ENCODE assay signal across 9 mouse cellular contexts in genomic region chr11:115904956-115905790, GRCm38 (mm10). TPM values are rescaled to one million over a fixed set of nuclear protein-coding genes. Genes with fewer than 3 reads are reported as not detected.
DNase-seq lines count a peak whose midpoint lies in the region; ATAC-seq and TF ChIP-seq lines count a peak whose summit lies in the region.
"Had no signal": no experiment of that assay in that cellular context is flagged by ENCODE, and none has a peak within 500 bp of the region (broad histone marks: within the 10 kb centered on the region; RNA-seq: fewer than 3 reads in every experiment).

No protein-coding gene starts in this region.

- H3K36me3 ChIP-seq in embryonic facial prominence, embryonic 10.5 days (replicated peaks) = peaks cover 29% of the 10 kb centered on the region; the same call in 1 of the 2 replicates
- peaks cover 6% of the 10 kb centered on the region; the same call in 1 of the 2 replicates for H3K36me3 ChIP-seq in kidney, embryonic 16.5 days (ENCODE audit: insufficient read depth, low read length)
- no peaks in the 10 kb centered on the region for H3K36me3 ChIP-seq in lung, postnatal 0 days (ENCODE audit: insufficient read depth, low read length)

- peak overlapping the region; percentile 25 for H3K4me3 ChIP-seq in embryonic facial prominence, embryonic 10.5 days
- no peak overlapping the region for H3K4me3 ChIP-seq in kidney, embryonic 16.5 days (ENCODE audit: low read length)
- H3K4me3 ChIP-seq in lung, postnatal 0 days (ENCODE audit: low read depth, low read length) = no peak overlapping the region

- peak overlapping the region; percentile 70 for H3K27ac ChIP-seq in embryonic facial prominence, embryonic 10.5 days (replicated peaks)
- H3K27ac ChIP-seq in kidney, embryonic 16.5 days (ENCODE audit: low read length) = peak overlapping the region; percentile 93
- peak overlapping the region; percentile 62; the same call in 1 of the 2 replicates for H3K27ac ChIP-seq in lung, postnatal 0 days (ENCODE audit: low read length)

- peak; percentile 60 for ATAC-seq in kidney, embryonic 16.5 days (ENCODE audit: low FRiP score, low TSS enrichment)
- ATAC-seq in lung, postnatal 0 days = peak; percentile 29
- no peak for ATAC-seq in erythroblast, adult 5-6 weeks (replicated peaks; ENCODE audit: low FRiP score, poor library complexity, severe bottlenecking)

- WGBS in embryonic facial prominence, embryonic 10.5 days = 44% methylated on average over 16 of the region's 16 CpGs
- 35% methylated on average over 16 of the region's 16 CpGs for WGBS in kidney, embryonic 16.5 days
- WGBS in lung, postnatal 0 days = 56% methylated on average over 16 of the region's 16 CpGs

- H3K9me3 ChIP-seq in embryonic facial prominence, embryonic 10.5 days = no peaks in the 10 kb centered on the region
- no peaks in the 10 kb centered on the region for H3K9me3 ChIP-seq in kidney, embryonic 16.5 days (ENCODE audit: low read length)
- H3K9me3 ChIP-seq in lung, postnatal 0 days (ENCODE audit: low read length) = no peaks in the 10 kb centered on the region

- H3K4me2 ChIP-seq in kidney, embryonic 16.5 days (replicated peaks; ENCODE audit: low read depth, low read length) = peak overlapping the region; percentile 16; the same call in 1 of the 2 replicates
- H3K4me2 ChIP-seq in lung, postnatal 0 days (replicated peaks; ENCODE audit: low read depth, low read length) = no peak overlapping the region

- peak; percentile 36 for DNase-seq in layer of hippocampus, adult 11-12 months (ENCODE audit: low spot score)
- no peak for DNase-seq in layer of hippocampus, adult 9-10 months (ENCODE audit: low spot score)
- peak; percentile 56 for DNase-seq in embryonic facial prominence, embryonic 10.5 days (ENCODE audit: low spot score)
- DNase-seq in lung, postnatal 0 days (ENCODE audit: low spot score) = peak; percentile 67
- no peak for DNase-seq in cerebellum, postnatal 36 days
- DNase-seq in spleen, postnatal 10 days (ENCODE audit: low spot score in 2 of 2) = no peak

- H3K4me1 ChIP-seq in embryonic facial prominence, embryonic 10.5 days = peaks cover 57% of the 10 kb centered on the region
- peaks cover 59% of the 10 kb centered on the region for H3K4me1 ChIP-seq in kidney, embryonic 16.5 days (ENCODE audit: insufficient read depth, low read length)
- peaks cover 40% of the 10 kb centered on the region for H3K4me1 ChIP-seq in lung, postnatal 0 days (ENCODE audit: insufficient read depth, low read depth, low read length)

- TF ChIP-seq CTCF in lung, postnatal 0 days (IDR thresholded peaks at IDR 0.05) = peak; percentile 36

- no peak for TF ChIP-seq EP300 in lung, postnatal 0 days (IDR thresholded peaks at IDR 0.05)

- H3K9ac ChIP-seq in kidney, embryonic 16.5 days (replicated peaks; ENCODE audit: low read length) = peak overlapping the region; percentile 45
- no peak overlapping the region for H3K9ac ChIP-seq in lung, postnatal 0 days (replicated peaks; ENCODE audit: low read depth)

- H3K27me3 ChIP-seq in embryonic facial prominence, embryonic 10.5 days (replicated peaks; ENCODE audit: low read depth, poor library complexity, severe bottlenecking) = no peaks in the 10 kb centered on the region
- H3K27me3 ChIP-seq in kidney, embryonic 16.5 days (ENCODE audit: insufficient read depth, low read length) = no peaks in the 10 kb centered on the region
- H3K27me3 ChIP-seq in lung, postnatal 0 days (replicated peaks; ENCODE audit: insufficient read depth, low read length) = no peaks in the 10 kb centered on the region

RNA-seq across cellular contexts. Expression of gene Smim5, which starts 5.4 kb away (rescaled TPM):
- polyA plus RNA-seq in embryonic facial prominence, embryonic 10.5 days (2016; fragmentation: Nextera tagmentation; extraction: Ambion mirVana) = 1.5 and 1.8 TPM in 2 replicates
- polyA plus RNA-seq in kidney, embryonic 16.5 days (2015; fragmentation: Nextera tagmentation; extraction: Ambion mirVana) = 4.7 and 5.0 TPM in 2 replicates
- 25.8 and 27.6 TPM in 2 replicates for polyA plus RNA-seq in lung, postnatal 0 days (2015; fragmentation: Nextera tagmentation; extraction: Ambion mirVana)
- total RNA-seq in erythroblast, adult 5-6 weeks (2015; ENCODE audit: low replicate concordance) = 14.2 and 17.9 TPM in 2 replicates
- 17.1 and 19.2 TPM in 2 replicates for total RNA-seq in erythroblast, adult 5-6 weeks (2017; ENCODE audit: low replicate concordance)

RNA-seq across cellular contexts. Expression of gene Smim6, which starts 6.6 kb away (rescaled TPM):
- 1.1 and 1.6 TPM in 2 replicates for polyA plus RNA-seq in embryonic facial prominence, embryonic 10.5 days (2016; fragmentation: Nextera tagmentation; extraction: Ambion mirVana)
- polyA plus RNA-seq in kidney, embryonic 16.5 days (2015; fragmentation: Nextera tagmentation; extraction: Ambion mirVana) = 11.8 and 12.8 TPM in 2 replicates
- 58.1 and 61.5 TPM in 2 replicates for polyA plus RNA-seq in lung, postnatal 0 days (2015; fragmentation: Nextera tagmentation; extraction: Ambion mirVana)
- 7.5 and 7.9 TPM in 2 replicates for total RNA-seq in erythroblast, adult 5-6 weeks (2015; ENCODE audit: low replicate concordance)
- total RNA-seq in erythroblast, adult 5-6 weeks (2017; ENCODE audit: low replicate concordance) = 0.26 and 1.5 TPM in 2 replicates
- total RNA-seq: left cerebral cortex, postnatal 14 days had no signal

RNA-seq across cellular contexts. Expression of gene Sap30bp, which starts 27.9 kb away (rescaled TPM):
- polyA plus RNA-seq in embryonic facial prominence, embryonic 10.5 days (2016; fragmentation: Nextera tagmentation; extraction: Ambion mirVana) = 48.4 and 50.8 TPM in 2 replicates
- 35.9 and 38.9 TPM in 2 replicates for polyA plus RNA-seq in kidney, embryonic 16.5 days (2015; fragmentation: Nextera tagmentation; extraction: Ambion mirVana)
- polyA plus RNA-seq in lung, postnatal 0 days (2015; fragmentation: Nextera tagmentation; extraction: Ambion mirVana) = 21.2 and 22.8 TPM in 2 replicates
- total RNA-seq in erythroblast, adult 5-6 weeks (2015; ENCODE audit: low replicate concordance) = 3.6 and 6.3 TPM in 2 replicates
- total RNA-seq in erythroblast, adult 5-6 weeks (2017; ENCODE audit: low replicate concordance) = 75.6 and 96.5 TPM in 2 replicates

RNA-seq across cellular contexts. Expression of gene Recql5, which starts 28.1 kb away (rescaled TPM):
- 27.9 and 30.7 TPM in 2 replicates for polyA plus RNA-seq in embryonic facial prominence, embryonic 10.5 days (2016; fragmentation: Nextera tagmentation; extraction: Ambion mirVana)
- 25.3 and 26.9 TPM in 2 replicates for polyA plus RNA-seq in kidney, embryonic 16.5 days (2015; fragmentation: Nextera tagmentation; extraction: Ambion mirVana)
- 9.2 and 9.9 TPM in 2 replicates for polyA plus RNA-seq in lung, postnatal 0 days (2015; fragmentation: Nextera tagmentation; extraction: Ambion mirVana)
- total RNA-seq in erythroblast, adult 5-6 weeks (2015; ENCODE audit: low replicate concordance) = 6.3 and 8.3 TPM in 2 replicates
- 15.3 and 31.6 TPM in 2 replicates for total RNA-seq in erythroblast, adult 5-6 weeks (2017; ENCODE audit: low replicate concordance)

RNA-seq across cellular contexts. Expression of gene Myo15b, which starts 47.0 kb away (rescaled TPM):
- 0.07 and 0.16 TPM in 2 replicates for polyA plus RNA-seq in embryonic facial prominence, embryonic 10.5 days (2016; fragmentation: Nextera tagmentation; extraction: Ambion mirVana)
- polyA plus RNA-seq in kidney, embryonic 16.5 days (2015; fragmentation: Nextera tagmentation; extraction: Ambion mirVana) = 12.6 and 14.2 TPM in 2 replicates
- 0.57 and 0.68 TPM in 2 replicates for polyA plus RNA-seq in lung, postnatal 0 days (2015; fragmentation: Nextera tagmentation; extraction: Ambion mirVana)
- total RNA-seq in erythroblast, adult 5-6 weeks (2015; ENCODE audit: low replicate concordance) = not detected in 2 replicates
- not detected in 2 replicates for total RNA-seq in erythroblast, adult 5-6 weeks (2017; ENCODE audit: low replicate concordance)

Comparison
In these comparisons a context has a peak if more than half of its experiments do, and no peak if none do; other contexts are left out.
1. DNase-seq: peak in layer of hippocampus, adult 11-12 months (single experiment), embryonic facial prominence, embryonic 10.5 days (single experiment) and lung, postnatal 0 days (single experiment); none in layer of hippocampus, adult 9-10 months (single experiment), cerebellum, postnatal 36 days (0 of 2) and spleen, postnatal 10 days (0 of 2).
2. Peak in every context shown above with its lines, with median percentiles within 50 percentile points of each other: H3K27ac ChIP-seq.